ENCODE assay signal across 12 mouse cellular contexts in genomic region chr2:35618981-35619380, GRCm38 (mm10).
DNase-seq lines count a peak whose midpoint lies in the region; ATAC-seq lines count a peak whose summit lies in the region.
"Had no signal": no experiment of that assay in that cellular context is flagged by ENCODE, and none has a peak within 500 bp of the region (broad histone marks: within the 10 kb centered on the region; RNA-seq: fewer than 3 reads in every experiment).

No protein-coding gene starts in this region.

- peak overlapping the region; percentile 81 for H3K27ac ChIP-seq in heart, embryonic 13.5 days (replicated peaks)
- H3K27ac ChIP-seq in neural tube, embryonic 13.5 days (replicated peaks), result 0 out of 2 replicates have a peak overlapping the region, but pooled peaks have one; percentile 38
- no peak overlapping the region for H3K27ac ChIP-seq in neural tube, embryonic 15.5 days (replicated peaks)
- no peak overlapping the region for H3K27ac ChIP-seq in midbrain, embryonic 11.5 days (ENCODE audit: low read depth, low read length)
- H3K27ac ChIP-seq: left cerebral cortex, adult 2 months; midbrain, embryonic 15.5 days had no signal

- H3K9me3 ChIP-seq in heart, embryonic 13.5 days, result no peaks in the 10 kb centered on the region
- H3K9me3 ChIP-seq in neural tube, embryonic 13.5 days, result no peaks in the 10 kb centered on the region
- H3K9me3 ChIP-seq in neural tube, embryonic 15.5 days (replicated peaks), result no peaks in the 10 kb centered on the region
- no peaks in the 10 kb centered on the region for H3K9me3 ChIP-seq in midbrain, embryonic 11.5 days (ENCODE audit: control insufficient read depth, low read length)
- H3K9me3 ChIP-seq: G1E; midbrain, embryonic 15.5 days had no signal

- DNase-seq in cerebellum, adult 9-10 months, result peak; percentile 58
- no peak for DNase-seq in cerebellum, adult 11-12 months
- no peak for DNase-seq in heart, adult 9 months (ENCODE audit: low spot score in 2 of 2)
- DNase-seq in left cerebral cortex, postnatal 36 days (ENCODE audit: low spot score in 2 of 2), result no peak
- DNase-seq in midbrain, embryonic 11.5 days (ENCODE audit: low spot score, missing footprints), result no peak

- H3K4me2 ChIP-seq in heart, embryonic 13.5 days, result 0 out of 2 replicates have a peak overlapping the region, but pooled peaks have one; percentile 67
- H3K4me2 ChIP-seq in neural tube, embryonic 13.5 days, result no peak overlapping the region
- H3K4me2 ChIP-seq in neural tube, embryonic 15.5 days, result no peak overlapping the region
- no peak overlapping the region for H3K4me2 ChIP-seq in midbrain, embryonic 11.5 days
- H3K4me2 ChIP-seq: midbrain, embryonic 15.5 days had no signal

- no peak for ATAC-seq in heart, embryonic 13.5 days (ENCODE audit: extremely low read depth, insufficient number of reproducible peaks, low FRiP score, low TSS enrichment)
- ATAC-seq in neural tube, embryonic 13.5 days (ENCODE audit: low read depth), result no peak
- ATAC-seq in neural tube, embryonic 15.5 days (ENCODE audit: low FRiP score), result no peak
- ATAC-seq in midbrain, embryonic 11.5 days (ENCODE audit: low FRiP score), result no peak
- ATAC-seq: lung, postnatal 0 days; midbrain, embryonic 15.5 days had no signal

- H3K36me3 ChIP-seq in heart, embryonic 13.5 days, result no peaks in the 10 kb centered on the region
- no peaks in the 10 kb centered on the region for H3K36me3 ChIP-seq in neural tube, embryonic 13.5 days
- H3K36me3 ChIP-seq in neural tube, embryonic 15.5 days, result no peaks in the 10 kb centered on the region
- H3K36me3 ChIP-seq in midbrain, embryonic 11.5 days (ENCODE audit: control insufficient read depth, insufficient read depth, low read length), result no peaks in the 10 kb centered on the region
- H3K36me3 ChIP-seq: G1E; midbrain, embryonic 15.5 days had no signal

- WGBS in heart, embryonic 13.5 days, result 53% methylated on average over 7 of the region's 7 CpGs
- WGBS in neural tube, embryonic 13.5 days, result 69% methylated on average over 7 of the region's 7 CpGs
- WGBS in neural tube, embryonic 15.5 days, result 80% methylated on average over 7 of the region's 7 CpGs
- WGBS in midbrain, embryonic 11.5 days, result 72% methylated on average over 7 of the region's 7 CpGs

- no peak overlapping the region for H3K4me3 ChIP-seq in heart, embryonic 13.5 days
- no peak overlapping the region for H3K4me3 ChIP-seq in neural tube, embryonic 13.5 days
- H3K4me3 ChIP-seq in neural tube, embryonic 15.5 days (replicated peaks), result no peak overlapping the region
- H3K4me3 ChIP-seq in midbrain, embryonic 11.5 days (ENCODE audit: low read depth, low read length), result no peak overlapping the region
- H3K4me3 ChIP-seq: left cerebral cortex, adult 2 months; midbrain, embryonic 15.5 days had no signal

- H3K4me1 ChIP-seq in heart, embryonic 13.5 days, result peaks cover 98% of the 10 kb centered on the region
- H3K4me1 ChIP-seq in neural tube, embryonic 13.5 days (replicated peaks), result peaks cover 64% of the 10 kb centered on the region
- peaks cover 39% of the 10 kb centered on the region for H3K4me1 ChIP-seq in neural tube, embryonic 15.5 days
- H3K4me1 ChIP-seq in midbrain, embryonic 11.5 days (ENCODE audit: control insufficient read depth, insufficient read depth, low read length), result peaks cover 36% of the 10 kb centered on the region

- peak overlapping the region; percentile 71 for H3K9ac ChIP-seq in heart, embryonic 13.5 days
- H3K9ac ChIP-seq in neural tube, embryonic 13.5 days, result no peak overlapping the region
- H3K9ac ChIP-seq in neural tube, embryonic 15.5 days (replicated peaks), result no peak overlapping the region
- H3K9ac ChIP-seq in midbrain, embryonic 11.5 days (ENCODE audit: low read length), result no peak overlapping the region
- H3K9ac ChIP-seq: midbrain, embryonic 15.5 days had no signal

- intact Hi-C loops in left cerebral cortex, postnatal 36 days (cut with DNase I), result no loop called here

- no peaks in the 10 kb centered on the region for H3K27me3 ChIP-seq in heart, embryonic 13.5 days (replicated peaks)
- no peaks in the 10 kb centered on the region for H3K27me3 ChIP-seq in neural tube, embryonic 13.5 days
- no peaks in the 10 kb centered on the region for H3K27me3 ChIP-seq in neural tube, embryonic 15.5 days (replicated peaks)
- no peaks in the 10 kb centered on the region for H3K27me3 ChIP-seq in midbrain, embryonic 11.5 days (ENCODE audit: control insufficient read depth, insufficient read depth, low read length)
- H3K27me3 ChIP-seq: midbrain, embryonic 15.5 days had no signal

Comparison
In these comparisons a context has a peak if more than half of its experiments do, and no peak if none do; other contexts are left out.
1. H3K27ac ChIP-seq: peak in heart, embryonic 13.5 days (single experiment) and neural tube, embryonic 13.5 days (single experiment); none in neural tube, embryonic 15.5 days (single experiment) and midbrain, embryonic 11.5 days (single experiment).